Mouse (Mus musculus): ENCODE results near the gene Fbxl12. TPM values are rescaled to one million over a fixed set of nuclear protein-coding genes. Genes with fewer than 3 reads are reported as not detected.

Gene Fbxl12
- total and polyA plus RNA-seq, 3 experiments: 4.0 to 13.7 (median 5.0) TPM

GRCm38 (mm10) chr9:20642896-20643466 lies 1.6 kb downstream of the Fbxl12 start (continued):
- TF ChIP-seq MEF2A (IDR thresholded peaks at IDR 0.05; ENCODE audit: borderline replicate concordance, low read depth, low read length) (0 out of 2 replicates have a peak, but pooled peaks have one; percentile 9), SMC3 (IDR thresholded peaks at IDR 0.05; ENCODE audit: low read depth, low read length) (no peak), NELFE (IDR thresholded peaks at IDR 0.05; ENCODE audit: low read depth, low read length) (no peak), RAD21 (IDR thresholded peaks at IDR 0.05; ENCODE audit: low read depth, low read length) (no peak), POLR2A (IDR thresholded peaks at IDR 0.05; ENCODE audit: low read depth, low read length) (peak; percentile 40; the same call in 1 of the 2 replicates), EP300 (IDR thresholded peaks at IDR 0.05; ENCODE audit: low read length) (no peak)

- in situ Hi-C loops (cut with MboI; ENCODE audit: low pct_ligation_motif_present, low pct_unique_long_range_greater_than_20kb, low sequenced_read_pairs) (no loop called here), dilution Hi-C loops (cut with MboI; ENCODE audit: extremely low pct_ligation_motif_present, extremely low pct_unique_long_range_greater_than_20kb, low sequenced_read_pairs) (no loop called here)
- Histone ChIP-seq H3K4me1 (ENCODE audit: control insufficient read depth in 1 of 2, insufficient read depth in 2 of 2) (peaks cover 0 to 34% of the 10 kb centered on the region in 2 experiments; a peak in 2 of 4 replicates), H3K4me3 (replicated peaks in 1 of 3; ENCODE audit: low read depth in 2 of 3, low read length in 2 of 3, poor library complexity in 1 of 3) (peak within 1 kb of the TSS; percentile 80 to 88 (median 84)), H3K79me2 (replicated peaks; ENCODE audit: control insufficient read depth, extremely low read depth, insufficient read depth, poor library complexity, severe bottlenecking) (peaks cover 49% of the 10 kb centered on the region), H3K9ac (ENCODE audit: insufficient read depth, low read depth) (peak within 1 kb of the TSS; percentile 65), H3K27me3 (replicated peaks) (no peaks in the 10 kb centered on the region), H3K4me2 (ENCODE audit: insufficient read depth, low read depth, poor library complexity, severe bottlenecking) (peak within 1 kb of the TSS; percentile 99), H3K36me3 (replicated peaks in 1 of 2; ENCODE audit: control insufficient read depth in 1 of 2, insufficient read depth in 1 of 2, low read length in 1 of 2) (peaks cover 26 to 50% of the 10 kb centered on the region in 2 experiments), H3K27ac (ENCODE audit: insufficient read depth, low read depth) (no peak within 1 kb of the TSS), H3K9me3 (replicated peaks; ENCODE audit: low read length) (no peaks in the 10 kb centered on the region)
- TF ChIP-seq JUN (IDR thresholded peaks at IDR 0.05; ENCODE audit: insufficient read depth, low read depth, low read length) (no peak), IRF4 (IDR thresholded peaks at IDR 0.05; ENCODE audit: low read depth, low read length) (0 out of 2 replicates have a peak, but pooled peaks have one; percentile 3), ELF1 (IDR thresholded peaks at IDR 0.05; ENCODE audit: low read depth, low read length) (peak; percentile 26; the same call in 1 of the 2 replicates), HCFC1 (IDR thresholded peaks at IDR 0.05; ENCODE audit: low read depth, low read length) (no peak; the same call in 1 of the 2 replicates), SIN3A (IDR thresholded peaks at IDR 0.05; ENCODE audit: low read length) (peak; percentile 35; the same call in 1 of the 2 replicates)
- DNase-seq (ENCODE audit: extremely low read depth): peak; percentile 82
Measured at GRCm38 (mm10) chr9:20642101-20642895, 2.3 kb downstream of the Fbxl12 start, which contains the start of gene Ubl5. TSS of gene Ubl5 (plus strand) at chr9:20642878.

- dilution Hi-C loops (cut with MboI; ENCODE audit: extremely low pct_ligation_motif_present, extremely low pct_unique_long_range_greater_than_20kb, low sequenced_read_pairs) (no loop called here), in situ Hi-C loops (cut with MboI; ENCODE audit: low pct_ligation_motif_present, low pct_unique_long_range_greater_than_20kb, low sequenced_read_pairs) (no loop called here)
- Histone ChIP-seq H3K4me3 (replicated peaks in 1 of 3; ENCODE audit: low read depth in 2 of 3, low read length in 2 of 3, poor library complexity in 1 of 3) (peak overlapping the region in 2 of 3 experiments; percentile 84 to 88), H3K27ac (ENCODE audit: insufficient read depth, low read depth) (no peak overlapping the region), H3K27me3 (replicated peaks) (no peaks in the 10 kb centered on the region), H3K9ac (ENCODE audit: insufficient read depth, low read depth) (peak overlapping the region; percentile 47; the same call in 1 of the 2 replicates), H3K4me1 (ENCODE audit: control insufficient read depth in 1 of 2, insufficient read depth in 2 of 2) (peaks cover 3 to 42% of the 10 kb centered on the region in 2 experiments), H3K79me2 (replicated peaks; ENCODE audit: control insufficient read depth, extremely low read depth, insufficient read depth, poor library complexity, severe bottlenecking) (peaks cover 48% of the 10 kb centered on the region), H3K4me2 (ENCODE audit: insufficient read depth, low read depth, poor library complexity, severe bottlenecking) (peak overlapping the region; percentile 99), H3K9me3 (replicated peaks; ENCODE audit: low read length) (no peaks in the 10 kb centered on the region), H3K36me3 (replicated peaks in 1 of 2; ENCODE audit: control insufficient read depth in 1 of 2, insufficient read depth in 1 of 2, low read length in 1 of 2) (peaks cover 21 to 50% of the 10 kb centered on the region in 2 experiments)
- TF ChIP-seq MXI1 (IDR thresholded peaks at IDR 0.05; ENCODE audit: low read depth, low read length) (no peak), ZC3H11A (IDR thresholded peaks at IDR 0.05; ENCODE audit: low read depth, low read length) (no peak), ZMIZ1 (IDR thresholded peaks at IDR 0.05; ENCODE audit: low read depth, low read length) (no peak), MEF2A (IDR thresholded peaks at IDR 0.05; ENCODE audit: borderline replicate concordance, low read depth, low read length) (no peak), E2F4 (IDR thresholded peaks at IDR 0.05; ENCODE audit: insufficient replicate concordance, low read depth, low read length) (no peak), MAX (IDR thresholded peaks at IDR 0.05; ENCODE audit: low read length) (no peak), USF2 (conservative IDR thresholded peaks at IDR 0.05; ENCODE audit: low read depth, low read length) (no peak)
- no peak for DNase-seq (ENCODE audit: extremely low read depth)
Measured at GRCm38 (mm10) chr9:20641501-20641900, 3.1 kb downstream of the Fbxl12 start.
